Mouse (Mus musculus): ENCODE results near the gene Mkln1. TPM values are rescaled to one million over a fixed set of nuclear protein-coding genes. Genes with fewer than 3 reads are reported as not detected.

The Mkln1 gene
- polyA plus RNA-seq, 1 experiment = 40.1 TPM

- Histone ChIP-seq H3K36me3 (ENCODE audit: control insufficient read depth, insufficient read depth, low read length) (no peaks in the 10 kb centered on the region), H3K4me1 (replicated peaks; ENCODE audit: control insufficient read depth, insufficient read depth, low read length) (peaks cover 11% of the 10 kb centered on the region), H3K27ac (ENCODE audit: control insufficient read depth, insufficient read depth, low read length) (no peak overlapping the region), H3K4me3 (ENCODE audit: control insufficient read depth, insufficient read depth, low read length) (no peak overlapping the region), H3K27me3 (ENCODE audit: control insufficient read depth, insufficient read depth, low read length) (no peaks in the 10 kb centered on the region)
- TF ChIP-seq CTCF (IDR thresholded peaks at IDR 0.05; ENCODE audit: borderline replicate concordance, control insufficient read depth, extremely low read depth, insufficient read depth, low read length, poor library complexity) (no peak), POLR2A (IDR thresholded peaks at IDR 0.05; ENCODE audit: control insufficient read depth, extremely low read depth, insufficient read depth, low read length, poor library complexity) (no peak)
- DNase-seq = no peak
Measured at GRCm38 (mm10) chr6:31397308-31397707, 1.2 kb upstream of the Mkln1 start.

- no peaks in the 10 kb centered on the region for H3K36me3 ChIP-seq (ENCODE audit: control insufficient read depth, insufficient read depth, low read length)
- H3K27me3 ChIP-seq (ENCODE audit: control insufficient read depth, insufficient read depth, low read length) = no peaks in the 10 kb centered on the region
- no peak overlapping the region for H3K4me3 ChIP-seq (ENCODE audit: control insufficient read depth, insufficient read depth, low read length)
- peaks cover 14% of the 10 kb centered on the region for H3K4me1 ChIP-seq (replicated peaks; ENCODE audit: control insufficient read depth, insufficient read depth, low read length)
- WGBS = 66% methylated on average over 10 of the region's 10 CpGs
- H3K27ac ChIP-seq (ENCODE audit: control insufficient read depth, insufficient read depth, low read length) = no peak overlapping the region
- TF ChIP-seq CTCF (IDR thresholded peaks at IDR 0.05; ENCODE audit: borderline replicate concordance, control insufficient read depth, extremely low read depth, insufficient read depth, low read length, poor library complexity) (no peak), POLR2A (IDR thresholded peaks at IDR 0.05; ENCODE audit: control insufficient read depth, extremely low read depth, insufficient read depth, low read length, poor library complexity) (no peak)
- no peak for DNase-seq
Measured at GRCm38 (mm10) chr6:31397775-31398430, 632 bp upstream of the Mkln1 start.

- no peak for DNase-seq
- Histone ChIP-seq H3K4me3 (ENCODE audit: control insufficient read depth, insufficient read depth, low read length) (peak overlapping the region; percentile 60), H3K4me1 (replicated peaks; ENCODE audit: control insufficient read depth, insufficient read depth, low read length) (peaks cover 15% of the 10 kb centered on the region), H3K36me3 (ENCODE audit: control insufficient read depth, insufficient read depth, low read length) (no peaks in the 10 kb centered on the region), H3K27me3 (ENCODE audit: control insufficient read depth, insufficient read depth, low read length) (no peaks in the 10 kb centered on the region), H3K27ac (ENCODE audit: control insufficient read depth, insufficient read depth, low read length) (no peak overlapping the region)
- WGBS = under 1% methylated on average over 28 of the region's 28 CpGs
- TF ChIP-seq CTCF (IDR thresholded peaks at IDR 0.05; ENCODE audit: borderline replicate concordance, control insufficient read depth, extremely low read depth, insufficient read depth, low read length, poor library complexity) (0 out of 2 replicates have a peak, but pooled peaks have one; percentile 27), POLR2A (IDR thresholded peaks at IDR 0.05; ENCODE audit: control insufficient read depth, extremely low read depth, insufficient read depth, low read length, poor library complexity) (no peak)
Measured at GRCm38 (mm10) chr6:31399206-31399549, 643 bp downstream of the Mkln1 start.

- TF ChIP-seq POLR2A (IDR thresholded peaks at IDR 0.05; ENCODE audit: control insufficient read depth, extremely low read depth, insufficient read depth, low read length, poor library complexity) (no peak), CTCF (IDR thresholded peaks at IDR 0.05; ENCODE audit: borderline replicate concordance, control insufficient read depth, extremely low read depth, insufficient read depth, low read length, poor library complexity) (no peak)
- Histone ChIP-seq H3K27me3 (ENCODE audit: control insufficient read depth, insufficient read depth, low read length) (no peaks in the 10 kb centered on the region), H3K4me3 (ENCODE audit: control insufficient read depth, insufficient read depth, low read length) (peak overlapping the region; percentile 60), H3K27ac (ENCODE audit: control insufficient read depth, insufficient read depth, low read length) (no peak overlapping the region), H3K4me1 (replicated peaks; ENCODE audit: control insufficient read depth, insufficient read depth, low read length) (peaks cover 17% of the 10 kb centered on the region), H3K36me3 (ENCODE audit: control insufficient read depth, insufficient read depth, low read length) (no peaks in the 10 kb centered on the region)
- WGBS = 3% methylated on average over 13 of the region's 13 CpGs
- DNase-seq = no peak
Measured at GRCm38 (mm10) chr6:31399566-31399965, 1.0 kb downstream of the Mkln1 start.

GRCm38 (mm10) chr6:31411017-31411416, 12.5 kb downstream of the Mkln1 start:
- Histone ChIP-seq H3K4me3 (ENCODE audit: control insufficient read depth, insufficient read depth, low read length) (no peak overlapping the region), H3K27me3 (ENCODE audit: control insufficient read depth, insufficient read depth, low read length) (no peaks in the 10 kb centered on the region), H3K36me3 (ENCODE audit: control insufficient read depth, insufficient read depth, low read length) (no peaks in the 10 kb centered on the region), H3K4me1 (replicated peaks; ENCODE audit: control insufficient read depth, insufficient read depth, low read length) (0 out of 2 replicates have a peak, but pooled peaks cover 3% of the 10 kb centered on the region), H3K27ac (ENCODE audit: control insufficient read depth, insufficient read depth, low read length) (no peak overlapping the region)
- TF ChIP-seq POLR2A (IDR thresholded peaks at IDR 0.05; ENCODE audit: control insufficient read depth, extremely low read depth, insufficient read depth, low read length, poor library complexity) (no peak), CTCF (IDR thresholded peaks at IDR 0.05; ENCODE audit: borderline replicate concordance, control insufficient read depth, extremely low read depth, insufficient read depth, low read length, poor library complexity) (no peak)
- 33% methylated on average over 1 of the region's 1 CpGs for WGBS
- no peak for DNase-seq

- Histone ChIP-seq H3K4me3 (ENCODE audit: control insufficient read depth, insufficient read depth, low read length) (no peak overlapping the region), H3K27me3 (ENCODE audit: control insufficient read depth, insufficient read depth, low read length) (no peaks in the 10 kb centered on the region), H3K27ac (ENCODE audit: control insufficient read depth, insufficient read depth, low read length) (no peak overlapping the region), H3K36me3 (ENCODE audit: control insufficient read depth, insufficient read depth, low read length) (no peaks in the 10 kb centered on the region), H3K4me1 (replicated peaks; ENCODE audit: control insufficient read depth, insufficient read depth, low read length) (0 out of 2 replicates have a peak, but pooled peaks cover 3% of the 10 kb centered on the region)
- no peak for TF ChIP-seq CTCF (IDR thresholded peaks at IDR 0.05; ENCODE audit: borderline replicate concordance, control insufficient read depth, extremely low read depth, insufficient read depth, low read length, poor library complexity)
- no peak for TF ChIP-seq POLR2A (IDR thresholded peaks at IDR 0.05; ENCODE audit: control insufficient read depth, extremely low read depth, insufficient read depth, low read length, poor library complexity)
- no peak for DNase-seq
Measured at GRCm38 (mm10) chr6:31412487-31412886, 14.0 kb downstream of the Mkln1 start.

- Histone ChIP-seq H3K36me3 (ENCODE audit: control insufficient read depth, insufficient read depth, low read length) (no peaks in the 10 kb centered on the region), H3K4me3 (ENCODE audit: control insufficient read depth, insufficient read depth, low read length) (no peak overlapping the region), H3K4me1 (replicated peaks; ENCODE audit: control insufficient read depth, insufficient read depth, low read length) (0 out of 2 replicates have a peak, but pooled peaks cover 3% of the 10 kb centered on the region), H3K27me3 (ENCODE audit: control insufficient read depth, insufficient read depth, low read length) (no peaks in the 10 kb centered on the region), H3K27ac (ENCODE audit: control insufficient read depth, insufficient read depth, low read length) (no peak overlapping the region)
- DNase-seq = no peak
- TF ChIP-seq CTCF (IDR thresholded peaks at IDR 0.05; ENCODE audit: borderline replicate concordance, control insufficient read depth, extremely low read depth, insufficient read depth, low read length, poor library complexity) (no peak), POLR2A (IDR thresholded peaks at IDR 0.05; ENCODE audit: control insufficient read depth, extremely low read depth, insufficient read depth, low read length, poor library complexity) (no peak)
Measured at GRCm38 (mm10) chr6:31413556-31413955, 15.0 kb downstream of the Mkln1 start.

All from thymus, adult 2 months (tissue).